Mouse (Mus musculus) cerebellum, adult 2 months (tissue): Measurements from ENCODE around the gene Cdc42se2.

Experiments
- CTCF ChIP-seq: fragments of 200-500 bp; IDR thresholded peaks from 2 replicates; pipeline ENCODE4 v1.5.1; 2011; ENCODE audit warnings: low read depth, mild to moderate bottlenecking, control low read depth, low read length, moderate library complexity, borderline replicate concordance; ENCODE audit not compliant: insufficient read depth
- POLR2A ChIP-seq: fragments of 200-500 bp; IDR thresholded peaks from 2 replicates; pipeline ENCODE4 v1.6.1; 2011; ENCODE audit warnings: low read length, control low read depth, borderline replicate concordance; ENCODE audit not compliant: insufficient read depth

DNA sequence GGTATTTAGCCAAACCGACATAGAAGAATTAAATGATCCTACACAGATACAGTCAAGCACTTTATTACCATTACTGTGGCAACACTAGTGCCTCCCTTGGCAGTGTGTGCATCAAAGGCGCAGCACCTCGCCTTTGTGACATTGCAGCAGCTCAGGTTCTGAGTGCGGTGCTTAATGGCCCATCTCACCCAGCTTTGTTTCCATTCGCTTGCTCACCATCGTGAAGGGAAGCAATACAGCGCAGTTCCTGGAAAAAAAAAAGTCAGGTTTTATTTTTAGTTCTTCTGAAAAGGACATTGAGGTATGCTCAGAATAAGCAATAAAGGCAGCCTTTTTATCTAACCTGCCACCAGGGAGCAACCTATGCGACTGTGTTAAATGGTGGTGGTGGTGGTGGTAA, 39.3 kb upstream of the Cdc42se2 start:
- no peak for TF ChIP-seq CTCF
- TF ChIP-seq POLR2A, result no peak
